Mouse (Mus musculus): ENCODE measurements at regions not wholly inside any gene's neighbourhood (a gene's known extent, or its start where the extent isn't known, plus 50 kb on each side); places are given as distances from the start of the nearest gene placed in this dataset.

GRCm38 (mm10) chr9:113295850-113296467 is 412.1 kb downstream of the Pdcd6ip start:
- DNase-seq: no peak

DNA sequence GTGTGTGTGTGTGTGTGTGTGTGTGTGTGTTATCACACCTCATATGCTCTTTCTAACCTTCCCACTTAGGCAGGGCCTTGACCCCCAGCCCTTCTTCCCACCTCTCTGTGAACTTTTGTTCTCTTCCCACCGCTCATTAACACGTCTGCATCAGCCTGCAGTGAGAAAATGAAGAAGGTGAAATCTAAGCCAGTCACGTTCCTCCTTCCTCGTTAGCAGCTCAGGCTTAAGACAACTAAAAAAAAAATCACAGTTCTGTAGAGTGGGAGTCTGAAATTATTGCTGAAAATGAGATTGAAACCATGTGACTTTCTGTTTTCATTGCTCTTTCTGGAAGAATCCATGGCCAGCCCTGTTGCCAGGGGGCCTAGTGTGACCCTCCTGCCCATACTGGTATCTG is 420.7 kb downstream of the Pdcd6ip start:
- no peak for DNase-seq

DNA sequence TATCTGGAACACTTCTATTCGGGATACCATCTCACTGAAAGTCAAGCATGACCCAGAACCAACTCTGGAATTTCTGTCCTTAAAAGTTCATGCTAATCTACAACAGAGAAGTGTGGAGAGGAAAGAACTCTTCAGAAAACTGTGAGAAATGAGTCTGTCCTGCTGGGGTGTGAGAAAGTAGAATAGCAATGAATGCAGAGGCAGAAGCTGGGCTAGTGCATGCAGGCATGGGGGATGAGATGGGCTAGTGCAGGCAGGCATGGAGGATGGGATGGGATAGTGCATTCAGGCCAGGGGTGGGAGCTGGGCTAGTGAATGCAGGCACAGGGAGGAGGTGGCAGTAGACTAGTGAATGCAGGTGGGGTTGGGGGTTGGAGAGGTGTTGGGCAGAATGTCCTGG is 424.8 kb downstream of the Pdcd6ip start:
- DNase-seq: no peak

DNA sequence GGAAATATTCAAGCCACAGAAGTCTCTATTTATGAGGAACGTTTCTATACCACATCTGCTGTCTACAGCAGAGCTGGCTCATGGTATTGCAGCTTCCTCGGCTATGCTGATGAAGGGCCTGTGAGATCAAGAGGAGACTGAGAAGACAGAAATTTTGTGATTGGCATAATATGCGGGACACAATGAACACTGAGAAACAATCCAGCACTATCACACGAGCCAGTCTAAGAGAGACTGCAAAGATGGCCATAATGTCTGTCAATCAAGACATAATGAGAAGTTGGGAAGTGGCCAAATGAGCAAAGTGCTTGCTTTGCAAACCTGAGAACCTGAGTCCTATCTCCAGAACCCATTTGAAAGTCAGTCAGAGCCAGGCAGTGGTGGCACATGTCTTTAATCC is 437.5 kb downstream of the Pdcd6ip start:
- no peak for DNase-seq

DNA sequence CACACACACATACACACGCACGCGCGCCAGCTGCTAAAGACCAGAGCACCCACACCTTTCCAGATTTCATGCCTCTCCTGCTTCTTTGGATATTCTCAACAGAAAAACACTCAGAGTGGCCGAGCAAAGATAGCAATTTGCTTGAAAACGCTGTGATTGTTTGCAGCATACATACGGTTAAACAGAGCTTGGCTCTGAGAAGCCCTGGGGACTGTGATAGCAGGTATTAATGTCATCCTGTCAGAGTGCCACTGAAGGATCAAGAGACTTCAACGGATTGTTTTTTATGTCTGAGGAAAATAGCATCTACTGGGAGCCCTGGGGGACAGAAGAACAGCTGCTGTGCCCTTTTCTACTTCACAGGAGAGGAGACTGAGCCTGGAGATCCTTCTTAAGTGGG is 440.4 kb downstream of the Pdcd6ip start:
- DNase-seq: no peak

- no peak for DNase-seq
Observed at GRCm38 (mm10) chr9:113263636-113264035, 444.4 kb downstream of the Pdcd6ip start.

GRCm38 (mm10) chr9:113260296-113260695 is 447.8 kb downstream of the Pdcd6ip start:
- no peak for DNase-seq

DNA sequence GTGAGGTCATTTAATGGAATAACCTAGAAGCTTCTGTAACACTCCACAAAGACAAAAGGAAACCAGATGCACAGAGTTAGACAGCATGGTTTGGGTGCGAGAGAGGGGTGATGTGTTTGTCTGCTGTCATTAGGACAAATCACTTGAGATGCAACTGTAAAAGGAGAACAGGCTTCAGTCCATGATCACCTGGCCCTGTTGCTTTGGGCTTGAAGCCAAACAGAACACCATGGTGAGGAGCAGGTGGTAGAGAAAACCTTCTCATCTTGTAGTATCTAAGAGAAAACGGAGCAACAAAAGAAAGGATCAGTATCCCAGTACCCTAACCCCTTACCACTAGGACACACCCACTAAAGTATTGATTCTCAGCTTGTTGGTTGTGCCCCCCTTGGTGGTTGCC is 449.5 kb downstream of the Pdcd6ip start:
- no peak for DNase-seq

GRCm38 (mm10) chr9:113248703-113249274 is 459.3 kb downstream of the Pdcd6ip start:
- DNase-seq: no peak

- no peak for DNase-seq
Observed at GRCm38 (mm10) chr9:113247950-113248349, 460.1 kb downstream of the Pdcd6ip start.

- DNase-seq: no peak
Observed at GRCm38 (mm10) chr9:113243870-113244269, 464.2 kb downstream of the Pdcd6ip start.

DNA sequence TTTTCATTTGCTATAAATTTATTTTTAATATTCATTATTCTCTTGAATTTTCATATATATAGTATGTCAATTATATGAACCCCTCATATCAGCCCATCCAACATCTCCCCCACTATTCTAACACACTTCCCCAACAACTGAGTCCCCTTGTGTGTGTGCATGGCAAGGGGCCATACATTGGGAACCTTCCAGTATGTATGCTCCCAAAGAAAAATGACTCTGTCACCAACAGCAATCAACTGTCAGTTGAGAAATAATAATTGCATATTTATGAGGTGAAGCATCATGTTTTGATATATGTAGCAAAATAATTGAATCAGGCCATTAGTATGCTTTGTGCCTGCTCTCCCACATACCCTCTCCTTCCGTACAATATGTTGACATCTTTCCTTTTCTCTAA is 474.7 kb downstream of the Pdcd6ip start:
- DNase-seq: no peak

DNA sequence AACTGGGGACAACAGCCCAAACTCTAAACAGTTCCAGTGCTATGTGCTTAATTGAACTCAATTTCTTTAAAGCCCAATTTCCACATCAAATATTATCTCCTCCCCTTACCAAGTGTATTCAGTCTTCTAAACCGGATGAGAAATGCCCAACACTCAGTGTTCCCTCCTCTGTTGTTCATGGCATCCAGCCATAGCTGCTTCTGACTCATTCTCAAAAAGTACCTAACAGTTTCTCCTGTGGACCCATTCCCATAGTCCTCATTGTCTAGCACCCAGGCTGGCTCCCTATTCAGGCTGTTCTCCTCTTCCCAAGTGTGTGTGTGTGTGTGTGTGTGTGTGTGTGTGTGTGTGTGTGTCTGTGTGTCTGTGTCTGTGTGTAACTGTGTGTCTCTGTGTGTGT is 478.7 kb downstream of the Pdcd6ip start:
- no peak for DNase-seq

GRCm38 (mm10) chr9:113213930-113214329 is 494.1 kb downstream of the Pdcd6ip start:
- DNase-seq: no peak

DNA sequence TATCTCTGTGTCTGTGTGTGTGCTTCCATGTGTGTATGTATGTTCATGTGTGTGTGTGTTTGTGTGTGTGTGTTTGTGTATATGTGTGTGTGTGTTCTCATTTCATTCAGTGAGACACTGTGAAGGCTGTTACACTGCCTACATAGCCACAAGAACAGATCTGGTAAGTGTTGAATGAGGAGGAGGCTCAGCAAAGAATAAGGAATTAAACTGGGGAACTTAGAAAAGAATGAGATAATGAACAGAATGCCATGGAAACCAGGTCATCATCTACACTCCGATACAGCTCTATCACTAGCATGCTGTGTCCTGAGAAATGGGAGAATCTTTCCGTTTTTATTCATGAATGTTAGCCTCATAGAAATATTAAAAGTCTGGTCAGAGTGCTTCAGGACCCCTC is 495.7 kb downstream of the Pdcd6ip start:
- no peak for DNase-seq

DNA sequence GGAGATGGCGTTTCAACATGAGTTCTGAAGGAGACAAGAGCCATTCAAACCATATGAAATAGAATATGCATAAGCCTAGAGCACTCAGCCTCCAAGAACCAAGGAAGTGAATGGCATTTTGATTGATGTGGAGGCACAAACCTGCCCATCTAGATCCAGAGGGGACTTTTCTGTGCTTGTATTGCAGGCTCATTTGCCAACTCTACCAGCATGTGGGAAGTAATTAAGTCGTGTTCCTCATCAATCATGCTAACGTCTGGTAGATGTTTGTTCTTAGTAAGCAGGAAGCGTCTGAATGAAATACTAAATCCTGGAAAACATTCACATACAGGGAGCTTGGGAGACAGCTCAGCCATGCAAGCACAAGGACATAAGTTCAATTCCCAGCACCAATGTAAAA is 499.9 kb downstream of the Pdcd6ip start:
- no peak for DNase-seq

DNA sequence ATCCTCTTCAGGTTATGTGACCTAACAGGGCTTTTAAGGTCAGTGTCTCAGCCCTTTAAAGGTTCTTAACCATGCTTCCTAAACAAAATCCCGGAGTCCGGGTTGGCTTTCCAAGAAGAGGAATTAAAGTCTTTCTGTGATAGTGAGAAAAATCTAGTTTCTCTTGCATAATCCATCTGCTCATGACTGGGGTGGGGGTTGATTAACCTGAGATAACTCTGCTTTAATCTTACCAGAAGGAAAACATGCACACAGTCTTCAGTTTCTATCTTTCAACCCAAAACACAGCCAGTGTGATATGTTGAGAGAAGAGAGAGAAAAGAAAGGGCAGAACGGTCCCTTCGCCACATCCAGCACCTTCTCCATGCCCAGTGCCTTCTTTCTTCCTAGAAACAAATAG is 508.8 kb downstream of the Pdcd6ip start:
- no peak for DNase-seq

DNA sequence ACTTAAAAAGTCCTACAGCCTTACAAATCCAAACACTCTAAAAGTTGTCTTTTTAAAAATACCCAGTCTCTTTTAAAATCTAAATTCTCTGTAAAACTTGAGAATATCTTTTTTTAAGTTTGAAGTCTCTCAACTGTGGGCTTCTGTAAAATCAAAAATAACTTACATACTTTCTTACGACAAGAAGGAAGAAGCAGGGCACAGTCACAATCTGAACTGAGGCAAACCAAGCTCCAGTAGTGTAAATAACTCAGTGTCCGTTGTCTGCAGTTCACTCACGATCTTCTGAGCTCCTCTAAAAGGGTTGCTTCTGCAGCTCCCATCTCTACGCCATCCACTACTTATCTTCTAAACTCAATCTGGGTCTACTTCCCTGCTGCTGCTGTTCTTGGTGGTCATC is 512.5 kb downstream of the Pdcd6ip start:
- no peak for DNase-seq

GRCm38 (mm10) chr9:113192773-113193172 is 515.3 kb downstream of the Pdcd6ip start:
- no peak for DNase-seq

DNA sequence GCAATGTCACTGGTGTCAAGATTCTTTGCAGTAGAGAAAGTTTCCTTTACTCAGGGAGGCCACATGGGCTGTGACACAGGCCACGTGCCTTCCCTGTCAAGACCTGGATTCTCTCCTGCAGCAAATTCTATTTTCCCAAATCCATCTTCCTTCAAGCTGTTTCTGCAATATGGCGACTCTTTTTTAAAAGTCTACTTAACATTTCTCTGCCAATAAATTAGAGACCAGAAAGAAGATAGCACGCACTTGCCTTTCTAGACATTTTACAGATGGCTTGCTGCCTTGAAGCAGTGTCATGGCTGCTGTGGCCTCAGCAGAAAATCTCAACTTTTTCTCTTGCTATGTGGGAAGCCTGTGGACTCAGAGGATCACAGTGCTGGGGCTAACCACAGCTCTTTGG is 516.9 kb downstream of the Pdcd6ip start:
- no peak for DNase-seq

- no peak for DNase-seq
Observed at GRCm38 (mm10) chr9:113181182-113181581, 526.9 kb downstream of the Pdcd6ip start.

GRCm38 (mm10) chr9:113177918-113178235 is 530.2 kb downstream of the Pdcd6ip start:
- no peak for DNase-seq

- DNase-seq: no peak
Observed at GRCm38 (mm10) chr9:113177181-113177917, 530.7 kb downstream of the Pdcd6ip start.

DNA sequence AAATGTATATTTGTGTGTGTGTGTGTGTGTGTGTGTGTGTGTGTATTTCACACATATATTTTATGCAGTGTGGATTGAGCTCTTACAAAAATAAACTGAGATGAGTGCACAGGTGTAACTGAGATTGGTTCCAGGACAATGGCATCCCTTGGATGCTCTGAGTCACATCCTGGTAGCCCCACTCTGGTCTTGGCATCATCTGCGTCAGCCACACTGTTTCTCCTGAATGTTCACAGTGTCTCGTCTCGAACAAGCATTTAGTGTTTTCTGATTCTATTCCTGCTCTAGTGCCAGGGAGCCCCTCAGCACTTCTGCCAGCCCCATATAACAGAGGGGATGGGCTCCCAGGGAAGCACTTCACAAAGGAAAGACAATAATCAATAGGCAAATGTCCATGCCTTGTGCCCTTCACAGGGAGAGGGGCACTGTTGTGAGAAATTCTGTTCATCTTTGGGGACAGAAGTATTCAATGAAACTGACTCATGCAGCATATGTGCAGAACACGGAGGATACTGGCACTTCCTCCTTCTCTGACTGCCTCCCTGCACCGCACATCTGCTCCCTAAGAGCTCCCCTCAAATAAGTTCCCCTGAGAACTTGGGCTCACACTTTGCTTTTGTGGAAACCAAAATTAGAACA is 536.2 kb downstream of the Pdcd6ip start:
- DNase-seq: no peak
